Mouse (Mus musculus): Measurements from ENCODE around the gene Mef2a.

DNA sequence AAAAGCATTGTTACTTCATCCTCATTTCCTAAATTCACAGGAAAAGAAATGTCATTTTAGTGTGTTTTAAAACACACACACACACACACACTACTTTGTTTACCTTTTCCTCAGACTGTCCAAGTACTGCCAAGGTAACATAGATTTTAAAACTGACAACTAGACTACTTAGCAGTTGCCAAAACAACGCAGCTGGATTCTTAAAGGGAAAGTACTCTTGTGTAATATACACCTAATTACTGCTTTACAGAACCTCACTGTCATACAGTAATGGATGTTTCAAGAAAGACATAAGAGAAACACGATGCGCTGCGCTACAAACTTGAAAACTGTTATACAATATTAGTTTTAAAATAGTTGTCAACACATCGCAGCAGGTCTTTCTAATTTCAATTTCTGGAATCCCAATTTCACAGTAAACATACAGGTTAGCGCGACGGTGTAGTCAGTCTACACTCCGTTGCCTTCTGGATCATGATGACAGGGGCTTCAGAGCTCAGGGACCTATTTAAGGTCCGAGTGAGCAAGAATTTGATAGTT lies 1.2 kb downstream of the Mef2a start:
- no peak for TF ChIP-seq POLR2A (IDR thresholded peaks at IDR 0.05; ENCODE audit: borderline replicate concordance, low read depth, low read length)
- no peak for TF ChIP-seq CTCF (IDR thresholded peaks at IDR 0.05; ENCODE audit: low read depth, low read length)

Data from bone marrow macrophage, adult 2 months (primary cell).